Mouse (Mus musculus): ENCODE measurements around the gene C5ar1.

DNA sequence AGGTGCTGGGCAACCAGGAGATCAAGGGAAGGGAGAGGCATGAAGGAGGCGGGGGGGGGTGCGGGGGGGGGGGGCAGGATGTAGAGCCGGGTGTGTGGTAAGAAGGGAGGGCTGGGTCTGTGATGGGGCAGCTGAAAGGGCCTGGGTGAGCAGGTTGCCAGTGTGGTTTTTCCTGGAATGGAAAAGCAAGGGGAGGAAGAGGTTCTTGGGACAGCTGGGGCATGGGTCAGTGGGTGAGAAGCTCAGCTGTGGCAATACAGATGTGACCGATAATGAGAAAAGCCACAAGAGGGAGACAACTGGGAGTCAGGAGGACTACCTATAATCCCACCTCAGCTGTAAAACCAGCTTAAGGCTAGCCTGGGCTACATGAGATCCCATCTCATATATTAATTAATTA lies 13.4 kb downstream of the C5ar1 start:
- TF ChIP-seq HCFC1 (IDR thresholded peaks at IDR 0.05; ENCODE audit: borderline replicate concordance, insufficient read depth, low read length) = no peak
- TF ChIP-seq ZNF384 (IDR thresholded peaks at IDR 0.05; ENCODE audit: low read depth, low read length) = no peak

Data from ES-E14 (cell line).